Mouse (Mus musculus) lung, embryonic 16.5 days (tissue): ENCODE results near the gene Tmem212. TPM values are rescaled to one million over a fixed set of nuclear protein-coding genes. Genes with fewer than 3 reads are reported as not detected.

Experiments
- ATAC-seq: fragments of 200-750 bp; cut with Nextera tagmentation; 2 replicates; pipeline ENCODE4 v1.8.0; 2017; ENCODE audit warnings: low read depth, mild to moderate bottlenecking, moderate library complexity
- H3K27ac ChIP-seq: fragments of 300-500 bp; sonication (generic); 2 replicates; pipeline ENCODE4 v1.5.1; 2014; ENCODE audit warnings: mild to moderate bottlenecking, control low read depth, low read length
- H3K27me3 ChIP-seq: fragments of 300-500 bp; sonication (generic); 2 replicates; pipeline ENCODE4 v1.6.1; 2014; ENCODE audit warnings: low read depth, low read length, mixed read lengths; ENCODE audit not compliant: control insufficient read depth, insufficient read depth
- H3K36me3 ChIP-seq: fragments of 300-500 bp; sonication (generic); 2 replicates; pipeline ENCODE4 v1.6.1; 2014; ENCODE audit warnings: low read length; ENCODE audit not compliant: control insufficient read depth, insufficient read depth
- H3K4me1 ChIP-seq: fragments of 300-500 bp; sonication (generic); replicated peaks from 2 replicates; pipeline ENCODE4 v1.6.1; 2014; ENCODE audit warnings: low read length, mixed read lengths; ENCODE audit not compliant: control insufficient read depth, insufficient read depth
- H3K4me2 ChIP-seq: fragments of 300-500 bp; sonication (generic); 2 replicates; pipeline ENCODE4 v1.6.1; 2014; ENCODE audit warnings: low read depth, low read length, control low read depth
- H3K4me3 ChIP-seq: fragments of 300-500 bp; sonication (generic); 2 replicates; pipeline ENCODE4 v1.5.1; 2014; ENCODE audit warnings: mild to moderate bottlenecking, low read length, control low read depth
- H3K9ac ChIP-seq: fragments of 300-500 bp; sonication (generic); 2 replicates; pipeline ENCODE4 v1.6.1; 2014; ENCODE audit warnings: low read length, control low read depth
- H3K9me3 ChIP-seq: fragments of 300-500 bp; sonication (generic); 2 replicates; pipeline ENCODE4 v1.6.1; 2016; ENCODE audit warnings: low read length; ENCODE audit not compliant: control insufficient read depth
- WGBS: fragments of 180-500 bp; shearing (Covaris S2); extraction: QIAGEN DNeasy Blood & Tissue Kit; methylation state at CpG from one replicate; pipeline ENCODE4 v1.1.7; 2014; 5-methylcytosine and 5-hydroxymethylcytosine counted together
- polyA plus RNA-seq: library from polyadenylated mRNA; unstranded; fragments of >200 nt; fragmentation: Nextera tagmentation; extraction: Ambion mirVana; gene quantifications from 2 replicates; pipeline ENCODE4 v1.2.1, GENCODE M21; 2015

Gene Tmem212
- polyA plus RNA-seq, 1 experiment from 2014 or later: 3.5 TPM

- Histone ChIP-seq H3K4me1 (peaks cover 6% of the 10 kb centered on the region), H3K4me3 (no peak overlapping the region), H3K9ac (no peak overlapping the region), H3K36me3 (no peaks in the 10 kb centered on the region), H3K27ac (no peak overlapping the region), H3K27me3 (no peaks in the 10 kb centered on the region), H3K4me2 (no peak overlapping the region), H3K9me3 (no peaks in the 10 kb centered on the region)
- WGBS: 77% methylated on average over 5 of the region's 5 CpGs
- ATAC-seq: no peak
These were observed 36.2 kb upstream of the Tmem212 start for GRCm38 (mm10) chr3:27932391-27932790.

GRCm38 (mm10) chr3:27929219-27929618 lies 33.1 kb upstream of the Tmem212 start:
- no peak overlapping the region for H3K4me2 ChIP-seq
- no peak for ATAC-seq
- H3K27me3 ChIP-seq: no peaks in the 10 kb centered on the region
- no peak overlapping the region for H3K27ac ChIP-seq
- no peaks in the 10 kb centered on the region for H3K4me1 ChIP-seq
- no peaks in the 10 kb centered on the region for H3K9me3 ChIP-seq
- no peak overlapping the region for H3K9ac ChIP-seq
- 75% methylated on average over 4 of the region's 4 CpGs for WGBS
- H3K4me3 ChIP-seq: no peak overlapping the region
- H3K36me3 ChIP-seq: no peaks in the 10 kb centered on the region

GRCm38 (mm10) chr3:27924037-27924436 lies 27.9 kb upstream of the Tmem212 start:
- Histone ChIP-seq H3K27ac (no peak overlapping the region), H3K36me3 (no peaks in the 10 kb centered on the region), H3K4me1 (no peaks in the 10 kb centered on the region), H3K4me2 (no peak overlapping the region), H3K9ac (no peak overlapping the region), H3K27me3 (no peaks in the 10 kb centered on the region), H3K4me3 (no peak overlapping the region), H3K9me3 (no peaks in the 10 kb centered on the region)
- ATAC-seq: no peak
- WGBS: 71% methylated on average over 3 of the region's 3 CpGs

- Histone ChIP-seq H3K9ac (no peak overlapping the region), H3K4me3 (no peak overlapping the region), H3K4me2 (no peak overlapping the region), H3K27ac (no peak overlapping the region), H3K4me1 (no peaks in the 10 kb centered on the region), H3K27me3 (no peaks in the 10 kb centered on the region), H3K36me3 (no peaks in the 10 kb centered on the region), H3K9me3 (no peaks in the 10 kb centered on the region)
- WGBS: 81% methylated on average over 11 of the region's 11 CpGs
- no peak for ATAC-seq
These were observed 25.3 kb upstream of the Tmem212 start for GRCm38 (mm10) chr3:27921268-27922020.

- no peak overlapping the region for H3K9ac ChIP-seq
- no peak for ATAC-seq
These were observed 22.7 kb upstream of the Tmem212 start for GRCm38 (mm10) chr3:27918656-27919436.

GRCm38 (mm10) chr3:27909016-27909415 lies 12.8 kb upstream of the Tmem212 start:
- no peak overlapping the region for H3K27ac ChIP-seq
- no peak overlapping the region for H3K4me3 ChIP-seq
- H3K36me3 ChIP-seq: no peaks in the 10 kb centered on the region
- WGBS: 79% methylated on average over 3 of the region's 3 CpGs
- no peak for ATAC-seq
- no peaks in the 10 kb centered on the region for H3K27me3 ChIP-seq
- peaks cover 3% of the 10 kb centered on the region; the same call in 1 of the 2 replicates for H3K9me3 ChIP-seq
- H3K4me2 ChIP-seq: no peak overlapping the region
- peaks cover 9% of the 10 kb centered on the region for H3K4me1 ChIP-seq
- H3K9ac ChIP-seq: no peak overlapping the region

More at GRCm38 (mm10) chr3:27918656-27919436, 22.7 kb upstream of the Tmem212 start:
- 78% methylated on average over 14 of the region's 14 CpGs for WGBS
- Histone ChIP-seq H3K4me1 (no peaks in the 10 kb centered on the region), H3K4me2 (no peak overlapping the region), H3K4me3 (no peak overlapping the region), H3K27me3 (no peaks in the 10 kb centered on the region), H3K27ac (no peak overlapping the region), H3K9me3 (no peaks in the 10 kb centered on the region), H3K36me3 (no peaks in the 10 kb centered on the region)

GRCm38 (mm10) chr3:27908316-27908715 lies 12.1 kb upstream of the Tmem212 start:
- Histone ChIP-seq H3K9ac (no peak overlapping the region), H3K27ac (no peak overlapping the region), H3K4me1 (peaks cover 9% of the 10 kb centered on the region), H3K36me3 (no peaks in the 10 kb centered on the region), H3K4me3 (no peak overlapping the region), H3K9me3 (peaks cover 3% of the 10 kb centered on the region; the same call in 1 of the 2 replicates), H3K4me2 (no peak overlapping the region), H3K27me3 (no peaks in the 10 kb centered on the region)
- 75% methylated on average over 2 of the region's 2 CpGs for WGBS
- ATAC-seq: no peak

GRCm38 (mm10) chr3:27907301-27907700 lies 11.1 kb upstream of the Tmem212 start:
- Histone ChIP-seq H3K4me2 (no peak overlapping the region), H3K9me3 (peaks cover 3% of the 10 kb centered on the region; the same call in 1 of the 2 replicates), H3K36me3 (no peaks in the 10 kb centered on the region), H3K27ac (no peak overlapping the region), H3K27me3 (no peaks in the 10 kb centered on the region), H3K4me3 (no peak overlapping the region), H3K9ac (no peak overlapping the region), H3K4me1 (peaks cover 9% of the 10 kb centered on the region)
- no peak for ATAC-seq
- 63% methylated on average over 2 of the region's 2 CpGs for WGBS

GRCm38 (mm10) chr3:27906647-27907209 lies 10.6 kb upstream of the Tmem212 start:
- H3K27me3 ChIP-seq: no peaks in the 10 kb centered on the region
- H3K27ac ChIP-seq: no peak overlapping the region
- no peak overlapping the region for H3K4me3 ChIP-seq
- peaks cover 5% of the 10 kb centered on the region; the same call in 1 of the 2 replicates for H3K9me3 ChIP-seq
- H3K9ac ChIP-seq: no peak overlapping the region
- 68% methylated on average over 7 of the region's 7 CpGs for WGBS
- peak; percentile 26; the same call in 1 of the 2 replicates for ATAC-seq
- H3K4me2 ChIP-seq: no peak overlapping the region
- H3K4me1 ChIP-seq: peaks cover 9% of the 10 kb centered on the region
- no peaks in the 10 kb centered on the region for H3K36me3 ChIP-seq
